Mouse (Mus musculus): ENCODE measurements around the gene Aig1. TPM values are rescaled to one million over a fixed set of nuclear protein-coding genes. Genes with fewer than 3 reads are reported as not detected.

The Aig1 gene
- polyA plus RNA-seq, 1 experiment from 2014 or later: 45.4 TPM

DNA sequence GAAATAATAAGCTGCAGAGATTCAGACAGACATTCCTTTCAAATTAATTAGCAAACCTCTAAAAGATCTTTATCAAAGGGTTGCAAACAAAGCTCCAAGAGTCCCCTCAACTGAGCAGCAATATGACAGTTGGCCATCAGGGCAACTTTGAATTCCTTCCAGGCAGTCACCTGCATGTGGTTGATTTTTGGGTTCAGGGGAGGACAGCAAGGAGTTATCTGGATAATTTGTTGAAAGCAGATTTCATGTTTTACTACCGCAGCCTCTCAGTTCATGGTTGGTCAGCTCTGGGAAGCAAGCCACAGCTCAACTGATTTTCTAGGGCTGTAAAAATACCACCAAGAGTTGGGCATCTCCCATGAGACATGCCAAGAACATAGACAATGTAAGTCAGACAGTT, 98.1 kb downstream of the Aig1 start:
- Histone ChIP-seq H3K27ac (ENCODE audit: low read length) (no peak overlapping the region), H3K9ac (ENCODE audit: low read length) (no peak overlapping the region), H3K4me2 (ENCODE audit: low read depth, low read length) (no peak overlapping the region), H3K27me3 (ENCODE audit: control insufficient read depth, insufficient read depth, low read depth, low read length) (no peaks in the 10 kb centered on the region), H3K4me3 (ENCODE audit: low read length) (no peak overlapping the region), H3K36me3 (ENCODE audit: control insufficient read depth, insufficient read depth, low read length) (no peaks in the 10 kb centered on the region), H3K9me3 (ENCODE audit: control insufficient read depth, low read length) (no peaks in the 10 kb centered on the region), H3K4me1 (replicated peaks; ENCODE audit: control insufficient read depth, insufficient read depth, low read length) (no peaks in the 10 kb centered on the region)
- 88% methylated on average over 1 of the region's 1 CpGs for WGBS
- ATAC-seq (ENCODE audit: low read depth): no peak

DNA sequence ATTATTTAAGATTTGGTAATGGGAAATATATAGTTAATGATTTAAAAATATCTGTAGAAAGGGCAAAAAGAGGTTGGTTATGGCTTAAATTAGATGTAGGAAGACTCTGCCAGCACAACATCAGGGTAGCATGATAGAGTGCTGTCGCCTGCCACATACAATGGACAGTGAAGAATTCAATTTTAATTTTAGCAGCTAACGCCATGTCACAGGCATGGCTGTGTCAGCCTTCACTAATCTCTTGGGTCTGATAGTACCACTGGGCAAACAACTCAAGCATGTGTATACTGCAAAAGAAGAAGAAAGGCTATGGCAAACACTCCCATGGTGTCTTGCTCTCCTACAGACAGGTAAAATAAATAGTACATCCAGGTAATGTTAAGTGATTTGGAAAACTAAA, 99.0 kb downstream of the Aig1 start:
- H3K27ac ChIP-seq (ENCODE audit: low read length): no peak overlapping the region
- no peak overlapping the region for H3K4me2 ChIP-seq (ENCODE audit: low read depth, low read length)
- no peaks in the 10 kb centered on the region for H3K4me1 ChIP-seq (replicated peaks; ENCODE audit: control insufficient read depth, insufficient read depth, low read length)
- H3K36me3 ChIP-seq (ENCODE audit: control insufficient read depth, insufficient read depth, low read length): no peaks in the 10 kb centered on the region
- no peaks in the 10 kb centered on the region for H3K9me3 ChIP-seq (ENCODE audit: control insufficient read depth, low read length)
- no peak overlapping the region for H3K4me3 ChIP-seq (ENCODE audit: low read length)
- no peaks in the 10 kb centered on the region for H3K27me3 ChIP-seq (ENCODE audit: control insufficient read depth, insufficient read depth, low read depth, low read length)
- ATAC-seq (ENCODE audit: low read depth): no peak
- H3K9ac ChIP-seq (ENCODE audit: low read length): no peak overlapping the region
- WGBS: 78% methylated on average over 2 of the region's 2 CpGs

DNA sequence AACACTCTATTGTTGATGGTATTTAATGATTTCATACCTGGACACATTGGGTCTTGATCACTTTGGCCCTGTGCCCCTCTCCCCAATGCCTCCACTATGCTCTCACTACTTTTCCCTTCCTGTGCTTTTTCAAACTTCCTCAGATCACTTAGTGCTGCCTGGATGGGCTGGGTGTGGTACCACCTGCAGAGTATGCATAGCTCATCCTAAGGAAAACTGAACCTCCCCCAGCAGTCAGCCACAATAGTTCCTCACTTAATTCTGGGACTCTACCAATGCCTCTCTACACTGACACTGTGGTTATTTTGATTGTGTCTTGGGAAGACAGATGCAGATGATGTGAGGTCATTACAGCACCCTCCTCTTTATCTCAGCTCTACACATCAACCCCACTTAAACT, 99.9 kb downstream of the Aig1 start:
- H3K4me1 ChIP-seq (replicated peaks; ENCODE audit: control insufficient read depth, insufficient read depth, low read length): no peaks in the 10 kb centered on the region
- H3K9me3 ChIP-seq (ENCODE audit: control insufficient read depth, low read length): no peaks in the 10 kb centered on the region
- H3K36me3 ChIP-seq (ENCODE audit: control insufficient read depth, insufficient read depth, low read length): no peaks in the 10 kb centered on the region
- H3K27me3 ChIP-seq (ENCODE audit: control insufficient read depth, insufficient read depth, low read depth, low read length): no peaks in the 10 kb centered on the region
- no peak overlapping the region for H3K9ac ChIP-seq (ENCODE audit: low read length)
- no peak overlapping the region for H3K4me3 ChIP-seq (ENCODE audit: low read length)
- no peak for ATAC-seq (ENCODE audit: low read depth)
- H3K27ac ChIP-seq (ENCODE audit: low read length): no peak overlapping the region
- H3K4me2 ChIP-seq (ENCODE audit: low read depth, low read length): no peak overlapping the region

DNA sequence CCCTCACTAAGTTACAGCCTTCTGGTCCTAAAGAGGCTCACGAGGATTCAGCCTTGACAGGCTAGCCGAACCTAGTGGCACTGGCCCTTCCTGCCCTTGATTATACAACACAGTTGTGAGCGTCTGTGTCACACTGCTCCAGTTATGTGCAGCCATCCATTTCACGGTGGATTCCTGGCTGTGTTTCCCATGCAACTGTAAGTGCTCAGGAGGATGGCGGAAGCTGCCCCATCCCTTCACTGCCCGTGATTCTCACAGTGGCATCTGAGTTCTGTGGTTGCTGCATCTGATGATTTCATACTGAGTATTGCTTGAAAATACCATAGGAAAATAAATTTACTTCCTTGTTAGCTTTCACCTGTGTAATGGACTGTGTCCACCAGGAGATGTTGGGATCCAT, 101.7 kb downstream of the Aig1 start:
- Histone ChIP-seq H3K36me3 (ENCODE audit: control insufficient read depth, insufficient read depth, low read length) (no peaks in the 10 kb centered on the region), H3K9ac (ENCODE audit: low read length) (no peak overlapping the region), H3K27ac (ENCODE audit: low read length) (no peak overlapping the region), H3K4me1 (replicated peaks; ENCODE audit: control insufficient read depth, insufficient read depth, low read length) (no peaks in the 10 kb centered on the region), H3K4me2 (ENCODE audit: low read depth, low read length) (no peak overlapping the region), H3K4me3 (ENCODE audit: low read length) (no peak overlapping the region), H3K27me3 (ENCODE audit: control insufficient read depth, insufficient read depth, low read depth, low read length) (no peaks in the 10 kb centered on the region), H3K9me3 (ENCODE audit: control insufficient read depth, low read length) (no peaks in the 10 kb centered on the region)
- WGBS: 82% methylated on average over 6 of the region's 6 CpGs
- ATAC-seq (ENCODE audit: low read depth): no peak

DNA sequence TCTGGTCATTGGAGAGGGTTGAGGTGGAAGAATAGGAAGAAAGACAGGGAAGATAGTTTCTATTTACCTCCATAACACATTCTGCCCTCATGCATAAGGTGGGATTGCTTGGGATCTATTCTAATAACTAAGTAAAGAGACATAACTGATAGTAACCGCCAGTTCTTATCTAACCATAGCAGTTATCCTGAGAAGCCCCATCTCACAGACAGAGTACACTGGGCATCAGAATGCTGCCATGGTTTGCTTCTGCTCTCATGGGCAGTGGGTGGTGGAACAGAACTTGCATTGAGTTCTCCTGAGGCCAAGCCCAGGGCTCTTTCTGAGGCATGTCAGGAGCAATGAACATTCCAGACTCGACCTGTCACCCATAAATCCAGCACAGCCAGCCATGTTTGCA, 105.6 kb downstream of the Aig1 start:
- Histone ChIP-seq H3K4me1 (replicated peaks; ENCODE audit: control insufficient read depth, insufficient read depth, low read length) (no peaks in the 10 kb centered on the region), H3K27me3 (ENCODE audit: control insufficient read depth, insufficient read depth, low read depth, low read length) (no peaks in the 10 kb centered on the region), H3K4me2 (ENCODE audit: low read depth, low read length) (no peak overlapping the region), H3K27ac (ENCODE audit: low read length) (no peak overlapping the region), H3K4me3 (ENCODE audit: low read length) (no peak overlapping the region), H3K9ac (ENCODE audit: low read length) (no peak overlapping the region), H3K9me3 (ENCODE audit: control insufficient read depth, low read length) (no peaks in the 10 kb centered on the region), H3K36me3 (ENCODE audit: control insufficient read depth, insufficient read depth, low read length) (no peaks in the 10 kb centered on the region)
- ATAC-seq (ENCODE audit: low read depth): no peak
- 73% methylated on average over 2 of the region's 2 CpGs for WGBS

DNA sequence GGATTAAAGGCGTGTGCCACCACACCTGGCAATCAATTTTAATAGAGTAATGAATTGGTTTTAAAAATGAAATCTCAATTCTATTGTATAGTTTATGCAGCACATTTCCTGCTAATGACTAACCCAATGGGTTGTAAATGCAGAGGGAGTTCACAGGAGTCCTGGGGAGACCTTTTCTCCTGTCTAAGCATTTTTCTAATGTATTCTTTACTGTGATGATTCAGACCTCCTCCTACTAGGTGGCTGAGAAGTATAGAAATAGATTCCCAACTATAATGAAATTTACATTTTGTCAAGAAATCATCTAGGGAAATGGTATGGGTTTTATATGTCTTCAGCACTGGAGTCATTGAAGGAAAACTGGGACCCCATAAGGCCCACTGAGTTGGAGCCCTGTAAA, 114.1 kb downstream of the Aig1 start:
- H3K36me3 ChIP-seq (ENCODE audit: control insufficient read depth, insufficient read depth, low read length): no peaks in the 10 kb centered on the region
- no peak overlapping the region for H3K4me3 ChIP-seq (ENCODE audit: low read length)
- no peak for ATAC-seq (ENCODE audit: low read depth)
- H3K4me1 ChIP-seq (replicated peaks; ENCODE audit: control insufficient read depth, insufficient read depth, low read length): no peaks in the 10 kb centered on the region
- no peak overlapping the region for H3K4me2 ChIP-seq (ENCODE audit: low read depth, low read length)
- no peaks in the 10 kb centered on the region for H3K27me3 ChIP-seq (ENCODE audit: control insufficient read depth, insufficient read depth, low read depth, low read length)
- H3K9ac ChIP-seq (ENCODE audit: low read length): no peak overlapping the region
- H3K9me3 ChIP-seq (ENCODE audit: control insufficient read depth, low read length): no peaks in the 10 kb centered on the region
- WGBS: 81% methylated on average over 1 of the region's 1 CpGs
- no peak overlapping the region for H3K27ac ChIP-seq (ENCODE audit: low read length)

DNA sequence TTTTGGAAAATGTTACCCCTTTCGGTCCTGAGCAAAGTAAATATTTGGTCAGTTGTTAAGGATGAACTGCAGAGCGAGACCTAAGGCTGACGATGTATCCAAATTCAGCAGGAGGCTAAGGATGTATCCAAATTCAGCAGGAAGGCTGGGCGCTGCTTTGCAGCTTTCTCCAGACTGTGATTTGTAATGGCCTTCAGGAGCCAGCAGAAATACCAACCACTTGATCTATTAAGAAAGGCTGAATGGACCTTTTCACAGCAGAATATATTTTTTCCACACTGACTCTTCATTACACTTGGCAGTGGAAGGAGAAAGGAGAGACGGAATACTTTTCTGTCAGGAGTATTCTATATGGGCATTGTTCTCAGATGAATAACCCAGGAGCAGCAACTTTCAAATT, 115.0 kb downstream of the Aig1 start:
- Histone ChIP-seq H3K9ac (ENCODE audit: low read length) (no peak overlapping the region), H3K27ac (ENCODE audit: low read length) (no peak overlapping the region), H3K4me1 (replicated peaks; ENCODE audit: control insufficient read depth, insufficient read depth, low read length) (no peaks in the 10 kb centered on the region), H3K36me3 (ENCODE audit: control insufficient read depth, insufficient read depth, low read length) (no peaks in the 10 kb centered on the region), H3K9me3 (ENCODE audit: control insufficient read depth, low read length) (no peaks in the 10 kb centered on the region), H3K4me2 (ENCODE audit: low read depth, low read length) (no peak overlapping the region), H3K4me3 (ENCODE audit: low read length) (no peak overlapping the region), H3K27me3 (ENCODE audit: control insufficient read depth, insufficient read depth, low read depth, low read length) (no peaks in the 10 kb centered on the region)
- no peak for ATAC-seq (ENCODE audit: low read depth)
- 58% methylated on average over 5 of the region's 5 CpGs for WGBS

DNA sequence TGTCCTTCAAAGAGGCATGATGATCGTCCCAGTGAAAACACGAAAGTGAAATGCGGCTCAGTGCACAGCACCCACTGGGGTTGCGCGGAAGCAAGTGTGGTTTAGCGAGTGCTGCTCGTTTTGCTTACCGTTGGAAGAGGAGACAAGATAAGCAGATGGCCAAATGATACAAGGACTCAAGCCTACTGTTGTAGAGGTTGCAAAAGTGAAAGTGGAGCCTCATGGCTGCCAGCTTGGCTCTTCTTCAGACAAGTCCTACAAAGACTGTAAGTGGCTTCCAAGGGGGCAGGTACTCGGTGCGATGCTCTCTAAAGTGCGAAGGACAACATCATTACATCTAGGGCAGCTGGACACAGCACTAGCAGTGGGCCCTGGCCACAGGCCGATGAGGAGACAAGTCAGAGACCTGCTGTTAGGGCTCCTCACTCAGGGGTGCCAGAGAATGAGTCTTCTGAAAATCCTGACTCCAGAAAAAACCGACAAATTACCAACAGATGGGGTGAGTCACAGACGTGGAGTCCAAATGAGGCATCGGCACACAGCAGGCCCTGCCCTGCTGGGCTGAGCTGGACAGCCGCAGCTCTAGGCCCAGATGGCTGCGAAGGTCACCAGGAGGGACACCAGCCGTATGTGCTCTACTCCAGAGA, 129.2 kb downstream of the Aig1 start:
- no peak for ATAC-seq (ENCODE audit: low read depth)
- Histone ChIP-seq H3K27me3 (ENCODE audit: control insufficient read depth, insufficient read depth, low read depth, low read length) (no peaks in the 10 kb centered on the region), H3K36me3 (ENCODE audit: control insufficient read depth, insufficient read depth, low read length) (no peaks in the 10 kb centered on the region), H3K9me3 (ENCODE audit: control insufficient read depth, low read length) (no peaks in the 10 kb centered on the region), H3K27ac (ENCODE audit: low read length) (no peak overlapping the region), H3K4me2 (ENCODE audit: low read depth, low read length) (no peak overlapping the region), H3K4me3 (ENCODE audit: low read length) (no peak overlapping the region), H3K9ac (ENCODE audit: low read length) (no peak overlapping the region), H3K4me1 (replicated peaks; ENCODE audit: control insufficient read depth, insufficient read depth, low read length) (no peaks in the 10 kb centered on the region)
- WGBS: 84% methylated on average over 18 of the region's 18 CpGs

DNA sequence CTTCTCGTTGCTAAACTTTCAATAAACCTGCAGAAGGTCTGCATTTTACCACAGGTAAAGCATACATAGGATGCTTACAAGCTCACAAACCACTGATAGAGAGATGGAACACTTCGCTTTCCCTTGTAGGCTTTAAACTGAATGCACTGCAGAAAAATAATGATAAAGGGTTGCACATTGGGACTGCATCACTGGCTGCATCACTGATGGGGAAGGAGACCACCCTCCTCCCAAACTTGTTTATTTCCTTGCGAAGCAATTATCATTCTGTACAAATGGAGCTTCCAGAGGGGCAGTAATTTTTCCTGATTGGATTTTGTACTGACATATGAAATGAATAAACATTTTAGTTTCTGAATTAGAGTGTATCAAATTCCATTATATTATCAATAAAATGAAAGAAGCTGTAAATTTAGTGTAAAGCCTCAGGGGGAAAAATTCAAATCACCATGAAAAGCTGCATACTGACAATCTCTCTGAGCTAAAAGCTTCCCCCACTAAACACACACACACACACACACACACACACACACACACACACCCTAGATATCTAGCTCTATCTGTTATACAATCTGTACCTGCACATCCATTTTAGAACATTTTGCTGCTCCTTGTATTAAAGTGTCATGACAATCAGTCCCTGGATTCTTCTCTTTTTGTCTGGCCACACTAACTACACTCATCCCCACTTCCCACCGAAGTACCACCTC, 138.6 kb downstream of the Aig1 start:
- ATAC-seq (ENCODE audit: low read depth): no peak
- no peaks in the 10 kb centered on the region for H3K36me3 ChIP-seq (ENCODE audit: control insufficient read depth, insufficient read depth, low read length)
- no peak overlapping the region for H3K4me2 ChIP-seq (ENCODE audit: low read depth, low read length)
- H3K9me3 ChIP-seq (ENCODE audit: control insufficient read depth, low read length): no peaks in the 10 kb centered on the region
- no peaks in the 10 kb centered on the region for H3K4me1 ChIP-seq (replicated peaks; ENCODE audit: control insufficient read depth, insufficient read depth, low read length)
- 93% methylated on average over 4 of the region's 4 CpGs for WGBS
- no peak overlapping the region for H3K27ac ChIP-seq (ENCODE audit: low read length)
- H3K9ac ChIP-seq (ENCODE audit: low read length): no peak overlapping the region
- H3K27me3 ChIP-seq (ENCODE audit: control insufficient read depth, insufficient read depth, low read depth, low read length): no peaks in the 10 kb centered on the region
- H3K4me3 ChIP-seq (ENCODE audit: low read length): no peak overlapping the region
